Mouse (Mus musculus) bone marrow, adult 2 months (tissue): ENCODE results near the gene Tenm3.

ENCODE experiments used
- CTCF ChIP-seq: fragments of 200-500 bp; IDR thresholded peaks from 2 replicates; pipeline ENCODE4 v1.5.1; 2011; ENCODE audit warnings: low read length, control low read depth; ENCODE audit not compliant: control insufficient read depth, insufficient read depth
- POLR2A ChIP-seq: fragments of 200-500 bp; IDR thresholded peaks from 2 replicates; pipeline ENCODE4 v1.6.1; 2011; ENCODE audit warnings: low read depth, mild to moderate bottlenecking, control low read depth, low read length, borderline replicate concordance; ENCODE audit not compliant: control insufficient read depth

- TF ChIP-seq CTCF (no peak), POLR2A (no peak)
Measured at GRCm38 (mm10) chr8:48728833-48729690, 114.7 kb downstream of the Tenm3 start.
